Mouse (Mus musculus) thymus, postnatal 36 days (tissue): Measurements from ENCODE around the gene Uba52.
"Not testable (repeated sequence)": the region's sequence is repeated elsewhere in the genome, so short reads cannot be mapped to it uniquely, and the experiment has no call there.

Experiments
- DNase-seq, 2 experiments: peaks; one replicate each; pipeline ENCODE4 v3.0.0; 2022; ENCODE audit warnings: mixed read lengths in 2 of 2

The Uba52 gene

GRCm38 (mm10) chr8:70530314-70530713 is 19.7 kb upstream of the Uba52 start:
- no peak for DNase-seq

GRCm38 (mm10) chr8:70529741-70530161 is 19.1 kb upstream of the Uba52 start:
- no peak for DNase-seq

GRCm38 (mm10) chr8:70529299-70529698 is 18.7 kb upstream of the Uba52 start:
- no peak for DNase-seq

- no peak for DNase-seq
These were observed 17.7 kb upstream of the Uba52 start for GRCm38 (mm10) chr8:70528182-70528797.

- DNase-seq: peak; percentile 98 to 99
These were observed 17.0 kb upstream of the Uba52 start, which contains the start of the genes Fkbp8 and Kxd1 for GRCm38 (mm10) chr8:70527512-70528181. Gene Fkbp8 (plus strand): TSS chr8:70527724. Gene Kxd1 (minus strand): TSS chr8:70527956.

GRCm38 (mm10) chr8:70527111-70527511 is 16.5 kb upstream of the Uba52 start:
- DNase-seq: no peak

GRCm38 (mm10) chr8:70522592-70523403 is 12.2 kb upstream of the Uba52 start:
- peak; percentile 95 to 97 for DNase-seq

- no peak for DNase-seq
These were observed 9.0 kb upstream of the Uba52 start for GRCm38 (mm10) chr8:70519606-70520005.

- no peak for DNase-seq
These were observed 8.4 kb upstream of the Uba52 start for GRCm38 (mm10) chr8:70519043-70519442.

- no peak for DNase-seq
These were observed 7.5 kb upstream of the Uba52 start for GRCm38 (mm10) chr8:70517940-70518643.

GRCm38 (mm10) chr8:70513441-70513840 is 2.8 kb upstream of the Uba52 start:
- DNase-seq: no peak

- no peak for DNase-seq
These were observed 1.8 kb upstream of the Uba52 start for GRCm38 (mm10) chr8:70512253-70512903.

- DNase-seq: no peak
These were observed 1.2 kb upstream of the Uba52 start for GRCm38 (mm10) chr8:70511770-70512169.

- DNase-seq: not testable (repeated sequence)
These were observed 573 bp upstream of the Uba52 start for GRCm38 (mm10) chr8:70511174-70511573.

GRCm38 (mm10) chr8:70509281-70509952 is 1.2 kb downstream of the Uba52 start:
- DNase-seq: no peak

- no peak for DNase-seq
These were observed 3.6 kb downstream of the Uba52 start for GRCm38 (mm10) chr8:70507027-70507393.

- DNase-seq: peak; percentile 94 to 96
These were observed 4.1 kb downstream of the Uba52 start, which contains the start of gene Rex1bd for GRCm38 (mm10) chr8:70506328-70507026. Gene Rex1bd (minus strand): TSS chr8:70506752.

GRCm38 (mm10) chr8:70505698-70506327 is 4.8 kb downstream of the Uba52 start:
- DNase-seq: peak in 1 of 2 experiments; percentile 46

- peak; percentile 66 to 76 for DNase-seq
These were observed 5.8 kb downstream of the Uba52 start for GRCm38 (mm10) chr8:70504851-70505250.

GRCm38 (mm10) chr8:70504291-70504716 is 6.3 kb downstream of the Uba52 start:
- DNase-seq: no peak
